Mouse (Mus musculus) liver, postnatal 0 days (tissue): Measurements from ENCODE around the gene Cherp. TPM values are rescaled to one million over a fixed set of nuclear protein-coding genes. Genes with fewer than 3 reads are reported as not detected.
A peak's percentile ranks its signal among the peaks of the same experiment; 100 is the strongest.

Source experiments
- ATAC-seq: fragments of 200-750 bp; cut with Nextera tagmentation; 2 replicates; pipeline ENCODE4 v1.8.0; 2017; ENCODE audit warnings: mild to moderate bottlenecking, moderate library complexity
- DNase-seq: peaks from one replicate; pipeline ENCODE4 v3.0.0-alpha.2; 2016
- H3K27ac ChIP-seq: fragments of 300-500 bp; sonication (generic); 2 replicates; pipeline ENCODE4 v1.5.1; 2014; ENCODE audit warnings: antibody characterized with exemption, moderate library complexity, mild to moderate bottlenecking, low read depth
- H3K27me3 ChIP-seq: fragments of 300-500 bp; sonication (generic); 2 replicates; pipeline ENCODE4 v1.6.1; 2014; ENCODE audit warnings: low read length, control low read depth, mixed read lengths; ENCODE audit not compliant: insufficient read depth
- H3K36me3 ChIP-seq: fragments of 300-500 bp; sonication (generic); replicated peaks from 2 replicates; pipeline ENCODE4 v1.6.1; 2014; ENCODE audit warnings: mild to moderate bottlenecking, control low read depth, low read length, moderate library complexity, mixed read lengths; ENCODE audit not compliant: insufficient read depth
- H3K4me1 ChIP-seq: fragments of 300-500 bp; sonication (generic); 2 replicates; pipeline ENCODE4 v1.6.1; 2014; ENCODE audit warnings: antibody characterized with exemption, mild to moderate bottlenecking, control low read depth; ENCODE audit not compliant: insufficient read depth
- H3K4me2 ChIP-seq: fragments of 300-500 bp; sonication (generic); 2 replicates; pipeline ENCODE4 v1.6.1; 2014; ENCODE audit warnings: low read depth, mild to moderate bottlenecking, low read length, moderate library complexity, mixed read lengths
- H3K4me3 ChIP-seq: fragments of 300-500 bp; sonication (generic); 2 replicates; pipeline ENCODE4 v1.5.1; 2014; ENCODE audit warnings: low read depth, low read length
- H3K9ac ChIP-seq: fragments of 300-500 bp; sonication (generic); replicated peaks from 2 replicates; pipeline ENCODE4 v1.6.1; 2014; ENCODE audit warnings: mild to moderate bottlenecking, moderate library complexity
- H3K9me3 ChIP-seq: fragments of 300-500 bp; sonication (generic); 2 replicates; pipeline ENCODE4 v1.6.1; 2016; ENCODE audit warnings: mild to moderate bottlenecking, control low read depth, low read length, mixed read lengths
- CTCF ChIP-seq: sonication (generic); IDR thresholded peaks from 2 replicates; pipeline ENCODE4 v1.5.1; 2016; ENCODE audit warnings: antibody characterized with exemption, low read depth
- EP300 ChIP-seq: IDR thresholded peaks from 2 replicates; pipeline ENCODE4 v1.6.1; 2016; ENCODE audit warnings: antibody characterized with exemption, low read depth, mild to moderate bottlenecking
- WGBS: fragments of 180-500 bp; shearing (Covaris S2); extraction: QIAGEN DNeasy Blood & Tissue Kit; methylation state at CpG from one replicate; pipeline ENCODE4 v1.1.7; 2014; ENCODE audit not compliant: insufficient replicate concordance; 5-methylcytosine and 5-hydroxymethylcytosine counted together
- polyA plus RNA-seq: library from polyadenylated mRNA; unstranded; fragments of >200 nt; fragmentation: Nextera tagmentation; extraction: Ambion mirVana; gene quantifications from 2 replicates; pipeline ENCODE4 v1.2.1, GENCODE M21; 2015

Gene Cherp
- polyA plus RNA-seq, 1 experiment from 2014 or later = 11.2 TPM

DNA sequence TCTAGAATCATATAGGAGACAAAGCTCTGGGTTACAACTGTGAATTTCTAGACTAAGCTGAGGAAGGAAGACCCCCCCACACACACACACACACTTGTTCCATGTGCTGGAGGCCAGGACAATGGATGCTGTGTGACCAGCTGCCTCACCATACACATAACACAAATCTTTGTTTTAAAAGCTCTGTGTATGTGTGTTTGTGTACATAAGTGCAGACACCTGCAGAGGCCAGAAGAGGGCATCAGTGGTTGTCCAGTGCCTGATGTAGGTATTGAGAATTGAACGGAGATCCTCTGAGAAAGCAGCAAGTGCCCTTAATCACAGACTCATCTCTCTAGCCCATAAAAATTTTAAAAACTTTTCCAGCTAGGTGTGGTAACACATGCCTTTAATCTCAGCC, 52.1 kb downstream of the Cherp start:
- no peak overlapping the region for H3K27ac ChIP-seq
- H3K36me3 ChIP-seq = no peaks in the 10 kb centered on the region
- ATAC-seq (no peak), DNase-seq (no peak)
- H3K4me3 ChIP-seq = no peak overlapping the region
- no peak overlapping the region for H3K4me2 ChIP-seq
- H3K27me3 ChIP-seq = no peaks in the 10 kb centered on the region
- peaks cover 29% of the 10 kb centered on the region for H3K4me1 ChIP-seq
- TF ChIP-seq EP300 (no peak), CTCF (peak; percentile 63)
- no peaks in the 10 kb centered on the region for H3K9me3 ChIP-seq
- H3K9ac ChIP-seq = no peak overlapping the region
- 63% methylated on average over 1 of the region's 1 CpGs for WGBS

DNA sequence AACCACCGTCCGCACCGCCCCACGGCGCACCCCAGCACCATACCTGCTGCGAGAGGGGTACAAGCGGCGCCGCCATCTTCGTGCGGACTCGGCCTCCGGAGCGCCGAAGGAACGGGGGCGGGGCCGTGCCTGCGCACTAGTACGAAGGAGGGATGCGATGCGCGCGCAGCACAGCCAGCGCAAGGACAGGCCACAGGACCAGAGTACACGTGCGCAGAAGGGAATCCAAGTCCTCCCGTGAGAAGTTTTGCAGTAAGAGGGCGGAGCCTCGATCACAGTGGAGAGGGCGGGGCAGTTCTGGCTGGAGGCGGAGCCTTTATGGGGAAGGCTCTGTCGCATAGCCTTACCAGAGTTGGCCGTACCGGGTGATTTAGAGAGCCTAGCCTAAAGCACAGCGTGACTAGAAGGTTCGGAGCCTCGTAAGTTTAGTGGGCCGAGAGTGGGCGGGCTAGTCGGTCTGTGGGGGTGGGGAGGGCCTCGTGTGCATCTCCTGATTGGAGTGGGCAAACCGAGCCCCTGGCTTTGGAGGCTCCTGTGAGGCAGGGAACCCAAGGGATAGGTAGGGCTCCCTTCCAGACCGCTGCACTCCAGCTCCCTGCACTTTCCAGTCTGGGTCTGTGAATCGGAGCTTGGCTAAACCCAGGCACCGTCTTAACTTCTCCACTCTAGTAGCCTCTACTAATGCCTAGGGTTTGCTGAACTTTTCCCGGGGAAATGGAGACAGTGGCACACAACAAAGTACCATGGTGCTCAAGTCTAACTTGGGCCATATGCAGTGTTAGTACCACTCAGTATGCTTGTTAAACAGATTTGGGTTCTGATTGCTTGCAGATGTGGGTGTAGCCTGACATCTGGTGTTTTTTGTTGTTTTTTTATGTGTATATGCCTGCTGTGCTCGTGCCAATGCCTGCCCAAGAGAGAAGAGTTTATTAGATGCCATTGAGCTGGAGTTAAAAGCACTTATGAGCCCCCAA, 53.4 kb downstream of the Cherp start, which contains the start of gene Eps15l1:
Gene Eps15l1, minus strand, starts transcription at position 99 of the 974 bp plus-strand sequence.
- H3K27me3 ChIP-seq = no peaks in the 10 kb centered on the region
- peak; percentile 100 for DNase-seq
- peak within 1 kb of the TSS; percentile 86 for H3K9ac ChIP-seq
- H3K4me1 ChIP-seq = peaks cover 42% of the 10 kb centered on the region
- 4% methylated on average over 48 of the region's 48 CpGs for WGBS
- H3K4me2 ChIP-seq = peak within 1 kb of the TSS; percentile 74
- peak within 1 kb of the TSS; percentile 89 for H3K27ac ChIP-seq
- TF ChIP-seq CTCF (no peak), EP300 (no peak)
- no peaks in the 10 kb centered on the region for H3K9me3 ChIP-seq
- peak within 1 kb of the TSS; percentile 68 for H3K4me3 ChIP-seq
- H3K36me3 ChIP-seq = no peaks in the 10 kb centered on the region
- ATAC-seq = peak; percentile 96

DNA sequence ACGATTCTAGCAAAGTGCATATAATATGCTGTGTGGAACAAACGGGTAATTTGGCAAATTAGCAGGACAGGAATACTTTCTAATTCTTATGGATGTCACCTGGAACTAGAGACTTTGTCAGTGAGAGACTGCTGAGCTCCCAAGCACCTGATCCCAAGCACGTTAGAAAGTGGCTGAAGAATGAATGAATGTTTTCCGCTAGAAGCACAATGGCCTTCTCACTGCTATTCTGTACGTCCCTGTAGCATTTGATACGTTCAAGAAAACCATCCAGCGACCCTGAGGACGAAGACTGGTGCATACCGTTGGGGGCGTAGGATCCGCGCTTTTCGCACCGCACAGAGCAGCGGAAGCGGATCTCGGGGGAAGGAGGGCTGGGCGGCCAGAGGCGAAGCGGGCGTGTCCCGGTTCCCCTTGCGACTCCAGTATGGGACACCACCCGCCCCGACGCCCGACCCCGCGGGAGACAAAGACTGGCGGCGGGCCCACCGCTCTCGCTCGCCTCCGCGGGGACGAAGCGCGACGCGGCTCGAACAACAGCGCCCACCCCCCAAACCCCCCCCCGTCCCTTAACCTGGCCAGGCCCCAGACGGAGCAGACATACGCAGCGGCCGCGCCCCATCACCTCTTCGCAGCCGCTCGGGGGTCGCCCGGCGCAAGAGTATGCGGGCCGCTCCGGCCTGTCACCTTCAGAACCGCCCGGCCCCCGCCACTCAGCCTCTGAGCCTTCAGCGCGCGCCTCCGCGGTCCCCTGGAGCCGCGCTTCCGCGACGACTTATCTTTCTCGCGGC, 54.3 kb downstream of the Cherp start:
- TF ChIP-seq EP300 (no peak), CTCF (no peak)
- DNase-seq = peak; percentile 69
- H3K4me1 ChIP-seq = peaks cover 50% of the 10 kb centered on the region

DNA sequence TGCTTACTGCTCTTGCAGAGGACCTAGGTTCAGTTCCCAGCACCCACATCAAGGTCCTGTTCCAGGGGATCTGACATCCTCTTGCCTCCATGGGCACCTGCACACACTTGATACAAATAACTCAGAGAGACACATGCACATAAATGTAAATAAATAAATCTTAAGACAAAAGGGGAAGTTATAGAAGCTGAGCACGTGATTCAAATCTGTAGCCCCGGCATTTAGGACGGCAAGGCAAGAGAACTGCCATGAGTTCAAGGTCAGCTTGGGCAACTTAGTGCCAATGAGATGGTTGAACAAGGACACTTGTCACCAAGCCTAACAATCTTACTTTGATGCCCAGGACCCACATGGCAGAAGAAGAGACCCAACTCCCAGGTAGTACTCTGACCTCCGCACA, 57.0 kb downstream of the Cherp start:
- no peak overlapping the region for H3K4me2 ChIP-seq
- ATAC-seq = no peak
- H3K4me3 ChIP-seq = no peak overlapping the region

More for the DNA sequence above, 54.3 kb downstream of the Cherp start:
- H3K9ac ChIP-seq = peak overlapping the region; percentile 86
- no peaks in the 10 kb centered on the region for H3K36me3 ChIP-seq
- no peaks in the 10 kb centered on the region for H3K9me3 ChIP-seq
- peak overlapping the region; percentile 68 for H3K4me3 ChIP-seq
- 1% methylated on average over 47 of the region's 73 CpGs for WGBS
- H3K27me3 ChIP-seq = no peaks in the 10 kb centered on the region
- ATAC-seq = peak; percentile 35
- H3K4me2 ChIP-seq = peak overlapping the region; percentile 74
- peak overlapping the region; percentile 89 for H3K27ac ChIP-seq

DNA sequence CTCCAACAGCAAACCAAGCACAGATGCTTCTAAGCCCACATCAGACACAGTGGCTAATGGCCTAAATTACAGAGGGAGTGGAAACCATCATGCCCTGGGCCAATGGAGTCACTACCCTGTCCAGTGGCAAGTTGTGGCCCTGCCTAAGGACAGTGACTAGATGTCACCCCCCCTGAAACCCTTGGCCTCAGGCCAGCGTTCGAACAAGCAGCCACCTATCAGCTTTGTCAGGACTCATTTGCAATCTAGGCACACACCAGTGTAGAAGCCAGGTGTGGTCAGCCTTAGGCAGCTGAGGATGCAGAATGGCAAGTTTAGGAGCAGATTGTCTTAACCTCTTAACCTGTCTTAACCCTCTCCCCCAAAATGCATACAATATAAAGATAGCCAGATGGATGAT, 59.8 kb downstream of the Cherp start:
- no peak for TF ChIP-seq CTCF
- no peak; the same call in 1 of the 2 replicates for TF ChIP-seq EP300
- Histone ChIP-seq H3K4me1 (peaks cover 88% of the 10 kb centered on the region), H3K27me3 (no peaks in the 10 kb centered on the region), H3K4me3 (no peak overlapping the region), H3K9me3 (no peaks in the 10 kb centered on the region), H3K36me3 (0 out of 2 replicates have a peak, but pooled peaks cover 6% of the 10 kb centered on the region), H3K9ac (peak overlapping the region; percentile 48), H3K4me2 (peak overlapping the region; percentile 65), H3K27ac (peak overlapping the region; percentile 93)
- WGBS = 47% methylated on average over 2 of the region's 2 CpGs
- DNase-seq (peak; percentile 65), ATAC-seq (peak; percentile 12)

More for the DNA sequence above, 57.0 kb downstream of the Cherp start:
- Histone ChIP-seq H3K9ac (no peak overlapping the region), H3K4me1 (peaks cover 76% of the 10 kb centered on the region), H3K27ac (no peak overlapping the region), H3K9me3 (no peaks in the 10 kb centered on the region), H3K36me3 (no peaks in the 10 kb centered on the region), H3K27me3 (no peaks in the 10 kb centered on the region)
- no peak for DNase-seq
- TF ChIP-seq EP300 (no peak), CTCF (no peak)
- 75% methylated on average over 4 of the region's 4 CpGs for WGBS
